Mouse (Mus musculus) liver, embryonic 13.5 days (tissue): ENCODE data around the gene Rpl18a. TPM values are rescaled to one million over a fixed set of nuclear protein-coding genes. Genes with fewer than 3 reads are reported as not detected.
A peak's percentile ranks its signal among the peaks of the same experiment; 100 is the strongest.

Experiments used
- ATAC-seq: fragments of 200-750 bp; cut with Nextera tagmentation; 2 replicates; pipeline ENCODE4 v1.8.0; 2017; ENCODE audit warnings: low read depth, mild to moderate bottlenecking, moderate number of reproducible peaks, moderate library complexity
- DNase-seq: peaks from one replicate; pipeline ENCODE4 v3.0.0; 2022
- H3K27ac ChIP-seq: fragments of 300-500 bp; sonication (generic); 2 replicates; pipeline ENCODE4 v1.5.1; 2015; ENCODE audit warnings: moderate library complexity, mild to moderate bottlenecking, inconsistent platforms
- H3K27me3 ChIP-seq: fragments of 300-500 bp; sonication (generic); 2 replicates; pipeline ENCODE4 v1.6.1; 2015; ENCODE audit warnings: mild to moderate bottlenecking, inconsistent platforms
- H3K36me3 ChIP-seq: fragments of 300-500 bp; sonication (generic); 2 replicates; pipeline ENCODE4 v1.6.1; 2015; ENCODE audit warnings: mild to moderate bottlenecking, inconsistent platforms
- H3K4me1 ChIP-seq: fragments of 300-500 bp; sonication (generic); replicated peaks from 2 replicates; pipeline ENCODE4 v1.6.1; 2015; ENCODE audit warnings: inconsistent platforms
- H3K4me2 ChIP-seq: fragments of 300-500 bp; sonication (generic); 2 replicates; pipeline ENCODE4 v1.6.1; 2015; ENCODE audit warnings: inconsistent platforms, mild to moderate bottlenecking, moderate library complexity
- H3K4me3 ChIP-seq: fragments of 300-500 bp; sonication (generic); replicated peaks from 2 replicates; pipeline ENCODE4 v1.5.1; 2015; ENCODE audit warnings: mild to moderate bottlenecking, inconsistent platforms
- H3K9ac ChIP-seq: fragments of 300-500 bp; sonication (generic); 2 replicates; pipeline ENCODE4 v1.6.1; 2015; ENCODE audit warnings: mild to moderate bottlenecking, inconsistent platforms
- H3K9me3 ChIP-seq: fragments of 300-500 bp; sonication (generic); replicated peaks from 2 replicates; pipeline ENCODE4 v1.6.1; 2016; ENCODE audit warnings: inconsistent platforms
- WGBS: fragments of 180-500 bp; shearing (Covaris S2); methylation state at CpG from one replicate; pipeline ENCODE4 v1.1.7; 2015; ENCODE audit not compliant: insufficient replicate concordance; 5-methylcytosine and 5-hydroxymethylcytosine counted together
- polyA plus RNA-seq: library from polyadenylated mRNA; unstranded; fragments of >200 nt; fragmentation: Nextera tagmentation; extraction: Ambion mirVana; gene quantifications from 2 replicates; pipeline ENCODE4 v1.2.1, GENCODE M21; 2015

Rpl18a gene
- 2,606 and 3,100 TPM in 2 replicates for polyA plus RNA-seq

- WGBS = under 1% methylated on average over 60 of the region's 60 CpGs
- Histone ChIP-seq H3K27ac (peak within 1 kb of the TSS; percentile 90), H3K9ac (peak within 1 kb of the TSS; percentile 95), H3K4me1 (peaks cover 49% of the 10 kb centered on the region), H3K27me3 (peaks cover 23% of the 10 kb centered on the region), H3K36me3 (peaks cover 34% of the 10 kb centered on the region), H3K9me3 (no peaks in the 10 kb centered on the region), H3K4me2 (peak within 1 kb of the TSS; percentile 96), H3K4me3 (peak within 1 kb of the TSS; percentile 84)
- peak; percentile 95 for DNase-seq
- ATAC-seq = peak; percentile 95
These were observed at the start of gene Rpl18a for GRCm38 (mm10) chr8:70897021-70897680. TSS of gene Rpl18a (minus strand) at chr8:70897412.

GRCm38 (mm10) chr8:70943187-70943586, 46.0 kb upstream of the Rpl18a start:
- no peak overlapping the region for H3K9ac ChIP-seq
- no peaks in the 10 kb centered on the region for H3K4me1 ChIP-seq
- H3K9me3 ChIP-seq = no peaks in the 10 kb centered on the region
- no peaks in the 10 kb centered on the region for H3K27me3 ChIP-seq
- no peaks in the 10 kb centered on the region for H3K36me3 ChIP-seq
- no peak overlapping the region for H3K4me2 ChIP-seq
- ATAC-seq (no peak), DNase-seq (no peak)
- H3K27ac ChIP-seq = no peak overlapping the region
- no peak overlapping the region for H3K4me3 ChIP-seq
- 23% methylated on average over 1 of the region's 1 CpGs for WGBS

- Histone ChIP-seq H3K4me2 (no peak overlapping the region), H3K4me1 (no peaks in the 10 kb centered on the region), H3K9me3 (no peaks in the 10 kb centered on the region), H3K27me3 (no peaks in the 10 kb centered on the region), H3K4me3 (no peak overlapping the region), H3K27ac (no peak overlapping the region), H3K36me3 (no peaks in the 10 kb centered on the region), H3K9ac (no peak overlapping the region)
- 57% methylated on average over 2 of the region's 2 CpGs for WGBS
- ATAC-seq (no peak), DNase-seq (no peak)
These were observed 44.3 kb upstream of the Rpl18a start for GRCm38 (mm10) chr8:70941478-70941877.

- no peak for ATAC-seq
- Histone ChIP-seq H3K4me3 (no peak overlapping the region), H3K4me1 (no peaks in the 10 kb centered on the region), H3K27me3 (no peaks in the 10 kb centered on the region), H3K9me3 (no peaks in the 10 kb centered on the region), H3K9ac (no peak overlapping the region), H3K4me2 (no peak overlapping the region), H3K36me3 (no peaks in the 10 kb centered on the region), H3K27ac (no peak overlapping the region)
- DNase-seq = no peak
- WGBS = 64% methylated on average over 6 of the region's 6 CpGs
These were observed 40.0 kb upstream of the Rpl18a start for GRCm38 (mm10) chr8:70937200-70937599.

GRCm38 (mm10) chr8:70934786-70935185, 37.6 kb upstream of the Rpl18a start:
- Histone ChIP-seq H3K9me3 (no peaks in the 10 kb centered on the region), H3K9ac (no peak overlapping the region), H3K4me3 (no peak overlapping the region), H3K4me2 (no peak overlapping the region), H3K27ac (no peak overlapping the region), H3K36me3 (no peaks in the 10 kb centered on the region), H3K4me1 (no peaks in the 10 kb centered on the region), H3K27me3 (no peaks in the 10 kb centered on the region)
- DNase-seq = no peak
- 44% methylated on average over 7 of the region's 7 CpGs for WGBS
- no peak for ATAC-seq

GRCm38 (mm10) chr8:70933036-70933435, 35.8 kb upstream of the Rpl18a start:
- 74% methylated on average over 4 of the region's 4 CpGs for WGBS
- H3K36me3 ChIP-seq = no peaks in the 10 kb centered on the region
- no peak for DNase-seq
- peaks cover 2% of the 10 kb centered on the region; the same call in 1 of the 2 replicates for H3K4me1 ChIP-seq
- no peak overlapping the region for H3K4me3 ChIP-seq
- H3K27me3 ChIP-seq = no peaks in the 10 kb centered on the region
- no peak overlapping the region for H3K9ac ChIP-seq
- no peaks in the 10 kb centered on the region for H3K9me3 ChIP-seq
- ATAC-seq = no peak
- H3K4me2 ChIP-seq = no peak overlapping the region
- no peak overlapping the region for H3K27ac ChIP-seq

GRCm38 (mm10) chr8:70931731-70932130, 34.5 kb upstream of the Rpl18a start:
- WGBS = 78% methylated on average over 11 of the region's 11 CpGs

GRCm38 (mm10) chr8:70928778-70929322, 31.6 kb upstream of the Rpl18a start:
- 35% methylated on average over 5 of the region's 5 CpGs for WGBS
- Histone ChIP-seq H3K4me2 (no peak overlapping the region), H3K9me3 (no peaks in the 10 kb centered on the region)

More at GRCm38 (mm10) chr8:70931731-70932130, 34.5 kb upstream of the Rpl18a start:
- no peak for DNase-seq
- Histone ChIP-seq H3K27me3 (no peaks in the 10 kb centered on the region), H3K4me3 (no peak overlapping the region), H3K9me3 (no peaks in the 10 kb centered on the region), H3K27ac (no peak overlapping the region), H3K4me2 (no peak overlapping the region), H3K9ac (no peak overlapping the region), H3K4me1 (peaks cover 2% of the 10 kb centered on the region; the same call in 1 of the 2 replicates), H3K36me3 (no peaks in the 10 kb centered on the region)
- ATAC-seq = no peak

GRCm38 (mm10) chr8:70928096-70928495, 30.9 kb upstream of the Rpl18a start:
- no peak overlapping the region for H3K4me3 ChIP-seq
- ATAC-seq (no peak), DNase-seq (no peak)
- no peak overlapping the region for H3K4me2 ChIP-seq
- H3K9me3 ChIP-seq = no peaks in the 10 kb centered on the region
- WGBS = 74% methylated on average over 3 of the region's 3 CpGs
- no peaks in the 10 kb centered on the region for H3K36me3 ChIP-seq
- no peak overlapping the region for H3K9ac ChIP-seq
- peaks cover 2% of the 10 kb centered on the region; the same call in 1 of the 2 replicates for H3K4me1 ChIP-seq
- no peaks in the 10 kb centered on the region for H3K27me3 ChIP-seq
- H3K27ac ChIP-seq = no peak overlapping the region

More at GRCm38 (mm10) chr8:70928778-70929322, 31.6 kb upstream of the Rpl18a start:
- no peaks in the 10 kb centered on the region for H3K36me3 ChIP-seq
- H3K27ac ChIP-seq = no peak overlapping the region
- H3K9ac ChIP-seq = no peak overlapping the region
- no peaks in the 10 kb centered on the region for H3K27me3 ChIP-seq
- no peak overlapping the region for H3K4me3 ChIP-seq
- H3K4me1 ChIP-seq = peaks cover 2% of the 10 kb centered on the region; the same call in 1 of the 2 replicates
- no peak for ATAC-seq
- no peak for DNase-seq

GRCm38 (mm10) chr8:70926396-70926795, 29.2 kb upstream of the Rpl18a start:
- Histone ChIP-seq H3K4me1 (peaks cover 2% of the 10 kb centered on the region; the same call in 1 of the 2 replicates), H3K36me3 (no peaks in the 10 kb centered on the region), H3K9ac (no peak overlapping the region), H3K9me3 (no peaks in the 10 kb centered on the region), H3K4me3 (no peak overlapping the region), H3K4me2 (no peak overlapping the region), H3K27ac (no peak overlapping the region), H3K27me3 (no peaks in the 10 kb centered on the region)
- WGBS = 64% methylated on average over 5 of the region's 5 CpGs
- DNase-seq (no peak), ATAC-seq (no peak)

- Histone ChIP-seq H3K36me3 (no peaks in the 10 kb centered on the region), H3K4me1 (peaks cover 2% of the 10 kb centered on the region; the same call in 1 of the 2 replicates), H3K9me3 (no peaks in the 10 kb centered on the region), H3K27me3 (no peaks in the 10 kb centered on the region), H3K9ac (no peak overlapping the region), H3K4me2 (no peak overlapping the region), H3K27ac (no peak overlapping the region), H3K4me3 (no peak overlapping the region)
- no peak for ATAC-seq
- 78% methylated on average over 4 of the region's 4 CpGs for WGBS
- no peak for DNase-seq
These were observed 28.5 kb upstream of the Rpl18a start for GRCm38 (mm10) chr8:70925754-70926153.

GRCm38 (mm10) chr8:70924151-70924550, 26.9 kb upstream of the Rpl18a start:
- Histone ChIP-seq H3K4me2 (no peak overlapping the region), H3K9me3 (no peaks in the 10 kb centered on the region), H3K9ac (no peak overlapping the region), H3K27ac (no peak overlapping the region), H3K27me3 (no peaks in the 10 kb centered on the region), H3K4me3 (no peak overlapping the region), H3K36me3 (peaks cover 3% of the 10 kb centered on the region), H3K4me1 (peaks cover 2% of the 10 kb centered on the region; the same call in 1 of the 2 replicates)
- DNase-seq = no peak
- WGBS = 72% methylated on average over 4 of the region's 4 CpGs
- no peak for ATAC-seq
